Mouse (Mus musculus) small intestine, adult 2 months (tissue): ENCODE measurements around the gene Ier2. TPM values are rescaled to one million over a fixed set of nuclear protein-coding genes. Genes with fewer than 3 reads are reported as not detected.
A peak's percentile ranks its signal among the peaks of the same experiment; 100 is the strongest.
"Not testable (repeated sequence)": the region's sequence is repeated elsewhere in the genome, so short reads cannot be mapped to it uniquely, and the experiment has no call there.

Experiments
- H3K27ac ChIP-seq: fragments of 200-500 bp; 2 replicates; pipeline ENCODE4 v1.5.1; 2012; ENCODE audit warnings: low read depth, low read length, control low read depth, inconsistent platforms; ENCODE audit not compliant: insufficient read depth
- H3K27me3 ChIP-seq: fragments of 200-500 bp; 2 replicates; pipeline ENCODE4 v1.6.1; 2012; ENCODE audit warnings: mild to moderate bottlenecking, moderate library complexity, low read length, inconsistent platforms; ENCODE audit not compliant: control insufficient read depth, insufficient read depth
- H3K36me3 ChIP-seq: fragments of 200-500 bp; 2 replicates; pipeline ENCODE4 v1.6.1; 2012; ENCODE audit warnings: mild to moderate bottlenecking, low read length, control low read depth, inconsistent platforms; ENCODE audit not compliant: control insufficient read depth, insufficient read depth
- H3K4me1 ChIP-seq: fragments of 200-500 bp; 2 replicates; pipeline ENCODE4 v1.6.1; 2012; ENCODE audit warnings: low read length, inconsistent platforms, mixed read lengths; ENCODE audit not compliant: control insufficient read depth, insufficient read depth, insufficient read length
- H3K4me3 ChIP-seq: fragments of 200-500 bp; 2 replicates; pipeline ENCODE4 v1.5.1; 2012; ENCODE audit warnings: low read depth, mild to moderate bottlenecking, control low read depth, inconsistent platforms, low read length, moderate library complexity
- CTCF ChIP-seq: fragments of 200-500 bp; IDR thresholded peaks from 2 replicates; pipeline ENCODE4 v1.5.1; 2012; ENCODE audit warnings: low read depth, mild to moderate bottlenecking, control low read depth, inconsistent platforms, low read length, moderate library complexity, mixed read lengths; ENCODE audit not compliant: insufficient replicate concordance, insufficient read length; ENCODE audit errors: extremely low read depth
- POLR2A ChIP-seq: fragments of 200-500 bp; IDR thresholded peaks from 2 replicates; pipeline ENCODE4 v1.6.1; 2012; ENCODE audit warnings: low read depth, mild to moderate bottlenecking, control low read depth, inconsistent platforms, low read length, moderate library complexity
- WGBS: fragments of 180-500 bp; shearing (Covaris S2); methylation state at CpG from one replicate; pipeline ENCODE4 v1.1.7; 2018; 5-methylcytosine and 5-hydroxymethylcytosine counted together
- polyA plus RNA-seq: library from polyadenylated mRNA; depleted of rRNA; stranded (reverse); fragments of >200 nt; gene quantifications from 2 replicates; pipeline ENCODE4 v1.2.3, GENCODE M21; 2012

Ier2 gene
- polyA plus RNA-seq, 1 experiment, result 72.7 TPM

- TF ChIP-seq POLR2A (no peak), CTCF (no peak)
- H3K36me3 ChIP-seq, result peaks cover 8% of the 10 kb centered on the region; the same call in 1 of the 2 replicates
- peak overlapping the region; percentile 99 for H3K4me3 ChIP-seq
- peak overlapping the region; percentile 59 for H3K27ac ChIP-seq
- WGBS, result 1% methylated on average over 61 of the region's 62 CpGs
- no peaks in the 10 kb centered on the region for H3K27me3 ChIP-seq
- peaks cover 18% of the 10 kb centered on the region for H3K4me1 ChIP-seq
Observed at GRCm38 (mm10) chr8:84687003-84687704, 24.5 kb upstream of the Ier2 start.

DNA sequence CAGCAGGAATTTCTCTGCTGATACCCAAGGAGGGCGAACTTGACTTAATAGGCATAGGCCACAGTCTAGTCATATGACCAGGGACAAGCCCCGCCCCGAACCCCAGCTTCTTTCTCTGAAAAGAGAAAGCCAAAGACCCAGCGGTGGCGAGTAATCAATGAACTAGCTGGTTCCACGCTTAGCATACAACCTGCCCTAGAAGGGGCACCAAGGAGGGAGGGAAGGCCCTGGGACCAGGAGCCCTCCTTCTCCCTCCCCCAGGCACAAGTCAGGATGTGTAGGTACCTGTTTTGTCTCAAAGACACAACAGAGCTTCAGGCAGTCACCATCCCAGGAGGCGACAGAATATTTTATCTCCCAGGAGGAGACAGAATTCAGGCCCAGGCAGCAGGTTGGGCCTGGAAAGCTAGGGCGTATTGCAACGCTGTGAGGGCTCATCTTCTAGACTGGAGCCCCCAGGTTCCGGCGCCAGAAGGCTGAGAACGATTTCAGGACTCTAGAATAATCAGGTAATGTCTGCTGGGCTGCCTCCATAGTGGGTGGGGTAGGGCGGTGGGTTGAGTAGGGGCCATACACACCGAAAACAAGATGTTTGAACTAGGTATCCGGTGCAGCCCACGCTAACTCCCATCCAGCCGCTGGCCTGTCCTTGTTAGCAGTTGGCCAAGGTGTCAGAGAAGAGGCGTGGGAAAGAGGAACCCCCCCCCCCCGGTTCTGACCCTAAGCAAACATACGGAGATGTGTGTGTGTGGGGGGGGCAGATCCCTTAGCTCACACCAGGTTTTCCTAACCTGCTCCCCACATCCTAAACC is 23.7 kb upstream of the Ier2 start, which contains the start of gene Trmt1:
Gene Trmt1 (plus strand): TSS at position 117 of the 812 bp plus-strand sequence.
- peak within 1 kb of the TSS; percentile 52 for H3K27ac ChIP-seq
- peaks cover 7% of the 10 kb centered on the region; the same call in 1 of the 2 replicates for H3K36me3 ChIP-seq
- TF ChIP-seq CTCF (no peak), POLR2A (no peak)
- 4% methylated on average over 20 of the region's 20 CpGs for WGBS
- no peaks in the 10 kb centered on the region for H3K27me3 ChIP-seq
- H3K4me3 ChIP-seq, result peak within 1 kb of the TSS; percentile 99
- H3K4me1 ChIP-seq, result peaks cover 18% of the 10 kb centered on the region

DNA sequence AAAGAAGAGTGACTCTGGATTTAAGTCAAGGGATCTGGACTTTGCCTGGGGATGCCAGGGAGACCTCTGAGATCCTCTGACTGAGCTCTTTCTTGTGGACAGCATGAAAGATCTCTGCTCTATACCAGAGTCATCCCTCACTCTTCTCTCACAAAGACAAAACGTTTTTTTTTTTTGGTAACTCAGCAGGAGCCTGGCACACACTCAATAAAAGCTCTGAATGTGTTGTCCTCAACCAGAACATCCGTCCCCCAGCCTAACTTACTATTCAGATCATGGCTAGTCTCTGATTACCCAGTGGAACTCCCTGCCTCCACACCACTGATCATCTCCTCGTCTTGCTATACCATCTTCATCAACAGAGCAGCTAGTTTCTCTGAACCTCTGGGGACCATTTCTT is 21.9 kb upstream of the Ier2 start:
- WGBS, result 62% methylated on average over 3 of the region's 3 CpGs
- no peak overlapping the region for H3K27ac ChIP-seq
- H3K4me1 ChIP-seq, result peaks cover 13% of the 10 kb centered on the region
- H3K27me3 ChIP-seq, result no peaks in the 10 kb centered on the region
- no peak for TF ChIP-seq POLR2A
- TF ChIP-seq CTCF, result no peak
- H3K4me3 ChIP-seq, result no peak overlapping the region
- H3K36me3 ChIP-seq, result peaks cover 4% of the 10 kb centered on the region; the same call in 1 of the 2 replicates

- peaks cover 4% of the 10 kb centered on the region; the same call in 1 of the 2 replicates for H3K36me3 ChIP-seq
- peaks cover 13% of the 10 kb centered on the region; the same call in 1 of the 2 replicates for H3K4me1 ChIP-seq
- H3K27me3 ChIP-seq, result no peaks in the 10 kb centered on the region
- 82% methylated on average over 2 of the region's 2 CpGs for WGBS
- no peak overlapping the region for H3K4me3 ChIP-seq
- TF ChIP-seq POLR2A (no peak), CTCF (no peak)
- no peak overlapping the region for H3K27ac ChIP-seq
Observed at GRCm38 (mm10) chr8:84682257-84682656, 19.6 kb upstream of the Ier2 start.

DNA sequence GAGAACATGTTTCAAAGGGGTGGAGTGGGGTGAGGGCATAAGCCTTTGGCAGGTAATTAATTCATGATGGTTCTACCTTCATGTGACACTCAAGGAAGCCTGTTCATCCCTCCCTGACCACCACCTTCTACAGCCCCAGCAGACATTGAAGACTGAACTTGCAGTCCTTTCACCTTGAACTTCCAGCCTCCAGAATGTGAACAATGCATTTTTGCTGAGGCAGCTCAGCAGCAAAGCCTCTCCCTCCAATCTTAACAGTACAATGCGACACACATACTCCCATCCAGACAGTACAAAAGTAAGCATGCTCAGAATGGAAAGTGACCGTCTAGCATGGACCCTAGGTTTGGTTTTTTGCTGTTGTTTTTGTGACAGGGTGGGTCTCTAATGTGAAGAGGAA is 18.8 kb upstream of the Ier2 start:
- WGBS, result 81% methylated on average over 2 of the region's 2 CpGs
- Histone ChIP-seq H3K27me3 (no peaks in the 10 kb centered on the region), H3K4me1 (peaks cover 11% of the 10 kb centered on the region; the same call in 1 of the 2 replicates), H3K36me3 (peaks cover 8% of the 10 kb centered on the region; the same call in 1 of the 2 replicates), H3K27ac (no peak overlapping the region), H3K4me3 (no peak overlapping the region)
- TF ChIP-seq POLR2A (no peak), CTCF (no peak)

GRCm38 (mm10) chr8:84677305-84677704 is 14.7 kb upstream of the Ier2 start:
- Histone ChIP-seq H3K4me1 (no peaks in the 10 kb centered on the region), H3K27ac (no peak overlapping the region), H3K36me3 (peaks cover 44% of the 10 kb centered on the region), H3K4me3 (no peak overlapping the region), H3K27me3 (no peaks in the 10 kb centered on the region)
- WGBS, result 89% methylated on average over 5 of the region's 5 CpGs
- TF ChIP-seq CTCF, result no peak
- no peak for TF ChIP-seq POLR2A

DNA sequence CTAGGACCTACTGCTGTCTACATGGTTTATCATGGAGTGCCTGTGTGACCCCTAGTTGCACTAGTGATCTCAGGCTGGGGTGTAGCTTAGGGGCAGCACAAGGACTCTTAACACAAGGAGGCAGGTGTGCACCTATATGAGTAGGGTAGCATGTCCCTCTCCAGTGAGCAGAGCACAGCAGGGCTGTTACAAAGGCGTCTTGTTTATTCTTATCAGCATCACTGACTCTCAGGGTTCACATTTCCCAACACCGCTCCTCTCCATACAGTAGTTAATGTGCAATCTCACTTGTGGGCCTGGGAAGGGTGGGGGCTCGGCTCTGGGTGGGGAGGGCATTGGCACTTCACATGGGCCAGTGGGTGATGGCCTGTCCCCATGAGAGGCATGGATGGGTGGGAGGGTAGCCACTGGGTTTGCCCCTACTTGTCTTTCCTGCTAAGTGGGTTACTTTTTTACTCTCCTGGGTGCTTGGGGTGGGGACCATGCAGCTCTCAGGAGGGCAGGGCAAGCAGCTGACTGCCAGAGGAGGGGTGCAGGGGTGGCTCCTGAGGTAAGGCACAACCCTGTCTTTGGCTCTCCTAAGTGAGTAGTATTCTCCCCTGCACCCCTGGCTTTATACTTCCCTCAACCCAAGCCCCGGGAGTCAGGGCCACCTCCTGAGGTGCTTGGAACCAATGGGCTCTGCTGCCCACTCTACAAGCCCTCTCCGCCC is 7.8 kb upstream of the Ier2 start:
- not testable (repeated sequence) for H3K27me3 ChIP-seq, H3K4me3 ChIP-seq, H3K4me1 ChIP-seq, H3K27ac ChIP-seq
- WGBS, result 40% methylated on average over 5 of the region's 5 CpGs
- peaks cover 34% of the 10 kb centered on the region for H3K36me3 ChIP-seq
